Mouse (Mus musculus) splenic B cell, adult 2 months (primary cell): ENCODE data around the gene Smpd1.

Experiments
- DNase-seq: peaks from one replicate; pipeline ENCODE4 v3.0.0-alpha.2; 2011; ENCODE audit warnings: low read depth, low spot score
- H3K27me3 ChIP-seq: 2 replicates; pipeline ENCODE4 v1.6.1; 2012; ENCODE audit warnings: mild to moderate bottlenecking, low read length, moderate library complexity, mixed read lengths; ENCODE audit not compliant: control insufficient read depth, poor library complexity, insufficient read depth, severe bottlenecking
- H3K36me3 ChIP-seq: 2 replicates; pipeline ENCODE4 v1.6.1; 2012; ENCODE audit warnings: mild to moderate bottlenecking, low read length, moderate library complexity, mixed read lengths; ENCODE audit not compliant: control insufficient read depth, poor library complexity, insufficient read depth, severe bottlenecking

Smpd1 gene

GRCm38 (mm10) chr7:105547970-105548369, 6.2 kb upstream of the Smpd1 start:
- no peak for DNase-seq
- H3K36me3 ChIP-seq, result no peaks in the 10 kb centered on the region
- no peaks in the 10 kb centered on the region for H3K27me3 ChIP-seq

- DNase-seq, result no peak
- Histone ChIP-seq H3K27me3 (no peaks in the 10 kb centered on the region), H3K36me3 (no peaks in the 10 kb centered on the region)
These were observed 5.1 kb upstream of the Smpd1 start for GRCm38 (mm10) chr7:105549035-105549434.

- no peak for DNase-seq
- Histone ChIP-seq H3K27me3 (no peaks in the 10 kb centered on the region), H3K36me3 (no peaks in the 10 kb centered on the region; the same call in 1 of the 2 replicates)
These were observed 526 bp upstream of the Smpd1 start for GRCm38 (mm10) chr7:105553456-105554211.

GRCm38 (mm10) chr7:105555571-105555970, 1.4 kb downstream of the Smpd1 start:
- no peak for DNase-seq
- H3K36me3 ChIP-seq, result no peaks in the 10 kb centered on the region; the same call in 1 of the 2 replicates
- H3K27me3 ChIP-seq, result no peaks in the 10 kb centered on the region

- Histone ChIP-seq H3K27me3 (no peaks in the 10 kb centered on the region), H3K36me3 (no peaks in the 10 kb centered on the region; the same call in 1 of the 2 replicates)
- no peak for DNase-seq
These were observed 2.2 kb downstream of the Smpd1 start for GRCm38 (mm10) chr7:105556406-105556805.

- Histone ChIP-seq H3K36me3 (no peaks in the 10 kb centered on the region; the same call in 1 of the 2 replicates), H3K27me3 (no peaks in the 10 kb centered on the region)
- no peak for DNase-seq
These were observed 3.5 kb downstream of the Smpd1 start for GRCm38 (mm10) chr7:105557671-105558070.

GRCm38 (mm10) chr7:105559016-105559415, 4.9 kb downstream of the Smpd1 start:
- no peaks in the 10 kb centered on the region; the same call in 1 of the 2 replicates for H3K36me3 ChIP-seq
- DNase-seq, result no peak
- no peaks in the 10 kb centered on the region for H3K27me3 ChIP-seq

GRCm38 (mm10) chr7:105562317-105562716, 8.2 kb downstream of the Smpd1 start:
- Histone ChIP-seq H3K36me3 (no peaks in the 10 kb centered on the region), H3K27me3 (no peaks in the 10 kb centered on the region)
- DNase-seq, result no peak

- DNase-seq, result no peak
- no peaks in the 10 kb centered on the region for H3K36me3 ChIP-seq
- no peaks in the 10 kb centered on the region for H3K27me3 ChIP-seq
These were observed 9.2 kb downstream of the Smpd1 start for GRCm38 (mm10) chr7:105563367-105563766.

GRCm38 (mm10) chr7:105565071-105565836, 11.1 kb downstream of the Smpd1 start:
- no peaks in the 10 kb centered on the region for H3K36me3 ChIP-seq
- no peaks in the 10 kb centered on the region for H3K27me3 ChIP-seq
- DNase-seq, result no peak

GRCm38 (mm10) chr7:105568583-105568982, 14.4 kb downstream of the Smpd1 start:
- Histone ChIP-seq H3K27me3 (no peaks in the 10 kb centered on the region), H3K36me3 (no peaks in the 10 kb centered on the region)
- DNase-seq, result no peak

- DNase-seq, result no peak
- no peaks in the 10 kb centered on the region for H3K27me3 ChIP-seq
- no peaks in the 10 kb centered on the region for H3K36me3 ChIP-seq
These were observed 14.9 kb downstream of the Smpd1 start for GRCm38 (mm10) chr7:105568988-105569471.

- H3K27me3 ChIP-seq, result no peaks in the 10 kb centered on the region
- DNase-seq, result no peak
- H3K36me3 ChIP-seq, result no peaks in the 10 kb centered on the region
These were observed 15.6 kb downstream of the Smpd1 start for GRCm38 (mm10) chr7:105569512-105570496.

- Histone ChIP-seq H3K27me3 (no peaks in the 10 kb centered on the region), H3K36me3 (no peaks in the 10 kb centered on the region)
- DNase-seq, result no peak
These were observed 16.6 kb downstream of the Smpd1 start for GRCm38 (mm10) chr7:105570756-105571155.
